Mouse (Mus musculus): ENCODE measurements around the gene Myh4. TPM values are rescaled to one million over a fixed set of nuclear protein-coding genes. Genes with fewer than 3 reads are reported as not detected.

Myh4 gene
- total and polyA plus RNA-seq, 3 experiments, result 0.04 TPM; not detected in 2

- no peak overlapping the region for H3K9ac ChIP-seq (ENCODE audit: insufficient read depth, low read depth)
These were observed 23.1 kb downstream of the Myh4 start for GRCm38 (mm10) chr11:67260956-67261355.

GRCm38 (mm10) chr11:67276601-67277174 lies 38.9 kb downstream of the Myh4 start, which contains the start of gene Myh8:
Gene Myh8, plus strand, starts transcription at chr11:67277124.
- no peak for DNase-seq (ENCODE audit: extremely low read depth)
- dilution Hi-C loops (cut with MboI; ENCODE audit: extremely low pct_ligation_motif_present, extremely low pct_unique_long_range_greater_than_20kb, low sequenced_read_pairs), result no loop called here
- Histone ChIP-seq H3K4me3 (replicated peaks in 1 of 3; ENCODE audit: low read depth in 2 of 3, low read length in 2 of 3, poor library complexity in 1 of 3) (no peak within 1 kb of the TSS), H3K27me3 (replicated peaks) (no peaks in the 10 kb centered on the region), H3K9ac (ENCODE audit: insufficient read depth, low read depth) (no peak within 1 kb of the TSS), H3K4me1 (ENCODE audit: control insufficient read depth in 1 of 2, insufficient read depth in 2 of 2) (peaks cover 0 to 4% of the 10 kb centered on the region in 2 experiments; a peak in 1 of 4 replicates), H3K9me3 (replicated peaks; ENCODE audit: low read length) (no peaks in the 10 kb centered on the region), H3K36me3 (replicated peaks in 1 of 2; ENCODE audit: control insufficient read depth in 1 of 2, insufficient read depth in 1 of 2, low read length in 1 of 2) (no peaks in the 10 kb centered on the region), H3K27ac (ENCODE audit: insufficient read depth, low read depth) (no peak within 1 kb of the TSS), H3K79me2 (replicated peaks; ENCODE audit: control insufficient read depth, extremely low read depth, insufficient read depth, poor library complexity, severe bottlenecking) (no peaks in the 10 kb centered on the region), H3K4me2 (ENCODE audit: insufficient read depth, low read depth, poor library complexity, severe bottlenecking) (no peak within 1 kb of the TSS)
- in situ Hi-C loops (cut with MboI; ENCODE audit: low pct_ligation_motif_present, low pct_unique_long_range_greater_than_20kb, low sequenced_read_pairs), result no loop called here
- TF ChIP-seq MAZ (IDR thresholded peaks at IDR 0.05; ENCODE audit: low read depth, low read length) (no peak), RAD21 (IDR thresholded peaks at IDR 0.05; ENCODE audit: low read depth, low read length) (no peak), JUN (IDR thresholded peaks at IDR 0.05; ENCODE audit: insufficient read depth, low read depth, low read length) (no peak), E2F4 (IDR thresholded peaks at IDR 0.05; ENCODE audit: insufficient replicate concordance, low read depth, low read length) (no peak), ZMIZ1 (IDR thresholded peaks at IDR 0.05; ENCODE audit: low read depth, low read length) (no peak), SMC3 (IDR thresholded peaks at IDR 0.05; ENCODE audit: low read depth, low read length) (no peak), ZNF384 (IDR thresholded peaks at IDR 0.05; ENCODE audit: low read depth, low read length) (no peak), KAT2A (IDR thresholded peaks at IDR 0.05; ENCODE audit: insufficient replicate concordance, low read length) (no peak), CHD2 (IDR thresholded peaks at IDR 0.05; ENCODE audit: low read length) (no peak), MEF2A (IDR thresholded peaks at IDR 0.05; ENCODE audit: borderline replicate concordance, low read depth, low read length) (no peak), ZKSCAN1 (IDR thresholded peaks at IDR 0.05; ENCODE audit: borderline replicate concordance, low read depth, low read length) (no peak), MXI1 (IDR thresholded peaks at IDR 0.05; ENCODE audit: low read depth, low read length) (no peak), EP300 (IDR thresholded peaks at IDR 0.05; ENCODE audit: low read length) (no peak), PAX5 (IDR thresholded peaks at IDR 0.05; ENCODE audit: low read length) (no peak), BHLHE40 (IDR thresholded peaks at IDR 0.05; ENCODE audit: low read depth, low read length) (no peak), CHD1 (IDR thresholded peaks at IDR 0.05; ENCODE audit: low read depth, low read length) (no peak)

More at GRCm38 (mm10) chr11:67260956-67261355, 23.1 kb downstream of the Myh4 start:
- Histone ChIP-seq H3K4me1 (ENCODE audit: control insufficient read depth in 1 of 2, insufficient read depth in 2 of 2) (peaks cover 3 to 4% of the 10 kb centered on the region in 2 experiments; a peak in 1 of 4 replicates), H3K4me3 (replicated peaks in 1 of 3; ENCODE audit: low read depth in 2 of 3, low read length in 2 of 3, poor library complexity in 1 of 3) (no peak overlapping the region), H3K36me3 (replicated peaks in 1 of 2; ENCODE audit: control insufficient read depth in 1 of 2, insufficient read depth in 1 of 2, low read length in 1 of 2) (no peaks in the 10 kb centered on the region), H3K9me3 (replicated peaks; ENCODE audit: low read length) (no peaks in the 10 kb centered on the region), H3K27me3 (replicated peaks) (no peaks in the 10 kb centered on the region), H3K4me2 (ENCODE audit: insufficient read depth, low read depth, poor library complexity, severe bottlenecking) (no peak overlapping the region), H3K79me2 (replicated peaks; ENCODE audit: control insufficient read depth, extremely low read depth, insufficient read depth, poor library complexity, severe bottlenecking) (no peaks in the 10 kb centered on the region), H3K27ac (ENCODE audit: insufficient read depth, low read depth) (no peak overlapping the region)
- dilution Hi-C loops (cut with MboI; ENCODE audit: extremely low pct_ligation_motif_present, extremely low pct_unique_long_range_greater_than_20kb, low sequenced_read_pairs), result no loop called here
- in situ Hi-C loops (cut with MboI; ENCODE audit: low pct_ligation_motif_present, low pct_unique_long_range_greater_than_20kb, low sequenced_read_pairs), result no loop called here
- DNase-seq (ENCODE audit: extremely low read depth), result no peak
- TF ChIP-seq TBP (conservative IDR thresholded peaks at IDR 0.05; ENCODE audit: low read depth, low read length), result no peak
- no peak for TF ChIP-seq ELF1 (IDR thresholded peaks at IDR 0.05; ENCODE audit: low read depth, low read length)
- no peak for TF ChIP-seq ZMIZ1 (IDR thresholded peaks at IDR 0.05; ENCODE audit: low read depth, low read length)
- TF ChIP-seq HCFC1 (IDR thresholded peaks at IDR 0.05; ENCODE audit: low read depth, low read length), result no peak
- TF ChIP-seq BHLHE40 (IDR thresholded peaks at IDR 0.05; ENCODE audit: low read depth, low read length), result no peak
- TF ChIP-seq CHD1 (IDR thresholded peaks at IDR 0.05; ENCODE audit: low read depth, low read length), result no peak
- no peak for TF ChIP-seq MAX (IDR thresholded peaks at IDR 0.05; ENCODE audit: low read length)
- no peak for TF ChIP-seq MAZ (IDR thresholded peaks at IDR 0.05; ENCODE audit: low read depth, low read length)
- no peak for TF ChIP-seq ZKSCAN1 (IDR thresholded peaks at IDR 0.05; ENCODE audit: borderline replicate concordance, low read depth, low read length)
- no peak for TF ChIP-seq USF2 (conservative IDR thresholded peaks at IDR 0.05; ENCODE audit: low read depth, low read length)
- TF ChIP-seq SMC3 (IDR thresholded peaks at IDR 0.05; ENCODE audit: low read depth, low read length), result no peak
- TF ChIP-seq KAT2A (IDR thresholded peaks at IDR 0.05; ENCODE audit: insufficient replicate concordance, low read length), result no peak
- no peak for TF ChIP-seq POLR2A (IDR thresholded peaks at IDR 0.05; ENCODE audit: low read depth, low read length)
- no peak for TF ChIP-seq NRF1 (IDR thresholded peaks at IDR 0.05; ENCODE audit: low read depth, low read length)
- TF ChIP-seq EP300 (IDR thresholded peaks at IDR 0.05; ENCODE audit: low read length), result no peak
- TF ChIP-seq JUN (IDR thresholded peaks at IDR 0.05; ENCODE audit: insufficient read depth, low read depth, low read length), result no peak
- no peak for TF ChIP-seq MYC (IDR thresholded peaks at IDR 0.05; ENCODE audit: low read depth, low read length)
- no peak for TF ChIP-seq MEF2A (IDR thresholded peaks at IDR 0.05; ENCODE audit: borderline replicate concordance, low read depth, low read length)
- TF ChIP-seq TCF12 (IDR thresholded peaks at IDR 0.05; ENCODE audit: low read depth, low read length), result no peak
